In the genomic region with DNA sequence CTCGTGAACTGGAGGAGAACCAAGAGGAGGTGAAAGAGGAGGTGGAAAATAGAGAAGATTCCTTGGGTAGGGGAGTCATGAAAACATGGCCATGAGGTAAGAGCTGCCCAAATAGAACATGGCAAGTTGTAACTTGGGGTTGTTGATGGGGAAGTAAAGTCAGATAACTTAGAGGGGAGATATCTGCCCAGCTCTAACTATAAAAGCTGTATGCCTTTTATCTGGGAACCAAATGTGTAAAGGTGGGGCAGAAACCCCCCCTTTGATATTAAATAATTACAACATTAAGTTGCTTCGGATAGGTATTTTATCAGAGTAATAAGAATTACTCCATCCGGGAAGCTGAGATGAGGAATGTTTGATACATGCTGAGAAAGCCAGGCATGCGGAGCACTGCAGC, we compare ENCODE assay signal across 28 mouse cellular contexts. TPM values are rescaled to one million over a fixed set of nuclear protein-coding genes. Genes with fewer than 3 reads are reported as not detected.
"Had no signal": no experiment of that assay in that cellular context is flagged by ENCODE, and none has a peak within 500 bp of the region (broad histone marks: within the 10 kb centered on the region; RNA-seq: fewer than 3 reads in every experiment).

No protein-coding gene starts in this region.

- H3K4me2 ChIP-seq: heart, embryonic 11.5 days; heart, embryonic 13.5 days; heart, embryonic 15.5 days; hindbrain, embryonic 13.5 days; hindbrain, embryonic 15.5 days; kidney, embryonic 15.5 days; limb, embryonic 13.5 days; limb, embryonic 15.5 days; liver, embryonic 12.5 days had no signal

- H3K9me3 ChIP-seq: heart, embryonic 13.5 days; heart, embryonic 15.5 days; hindbrain, embryonic 13.5 days; hindbrain, embryonic 15.5 days; kidney, embryonic 15.5 days; limb, embryonic 13.5 days; limb, embryonic 15.5 days; liver, embryonic 12.5 days had no signal

- H3K9ac ChIP-seq: heart, embryonic 13.5 days; heart, embryonic 15.5 days; hindbrain, embryonic 13.5 days; hindbrain, embryonic 15.5 days; kidney, embryonic 15.5 days; limb, embryonic 13.5 days; limb, embryonic 15.5 days; liver, embryonic 12.5 days; liver, embryonic 14.5 days had no signal

- DNase-seq: gastrocnemius, postnatal 10 days; gastrocnemius, postnatal 25 days; heart, adult 18-20 months; heart, postnatal 14 days; heart, postnatal 36 days; kidney, adult 11 months; kidney, adult 2 months; kidney, adult 9 months; kidney, postnatal 14 days; kidney, postnatal 36 days; layer of hippocampus, adult 9-11 months; layer of hippocampus, postnatal 36 days; left cerebral cortex, postnatal 4 days had no signal

- H3K27me3 ChIP-seq: heart, embryonic 13.5 days; heart, embryonic 15.5 days; hindbrain, embryonic 13.5 days; hindbrain, embryonic 15.5 days; kidney, embryonic 15.5 days; limb, embryonic 13.5 days; limb, embryonic 15.5 days; liver, embryonic 12.5 days had no signal

- H3K27ac ChIP-seq: heart, embryonic 13.5 days; heart, embryonic 15.5 days; hindbrain, embryonic 13.5 days; hindbrain, embryonic 15.5 days; hindbrain, postnatal 0 days; kidney, embryonic 15.5 days; kidney, postnatal 0 days; limb, embryonic 13.5 days; limb, embryonic 15.5 days; liver, embryonic 14.5 days had no signal

- H3K4me3 ChIP-seq: heart, embryonic 13.5 days; heart, embryonic 15.5 days; hindbrain, embryonic 13.5 days; hindbrain, embryonic 15.5 days; kidney, embryonic 15.5 days; limb, embryonic 13.5 days; limb, embryonic 15.5 days; liver, embryonic 12.5 days had no signal

- ATAC-seq: hindbrain, postnatal 0 days; intestine, embryonic 16.5 days; liver, embryonic 12.5 days had no signal

- H3K36me3 ChIP-seq: heart, embryonic 13.5 days; heart, embryonic 15.5 days; hindbrain, embryonic 13.5 days; hindbrain, embryonic 15.5 days; kidney, embryonic 15.5 days; limb, embryonic 13.5 days; limb, embryonic 15.5 days had no signal

RNA-seq across cellular contexts. Expression of a gene that starts 19.1 kb away (rescaled TPM):
- total RNA-seq: gastrocnemius, adult 18-20 months; heart, adult 18-20 months; liver, adult 2 months had no signal
